Mouse (Mus musculus) megakaryocyte progenitor cell, adult 5-6 weeks (primary cell): ENCODE results near the gene Pde4b. TPM values are rescaled to one million over a fixed set of nuclear protein-coding genes. Genes with fewer than 3 reads are reported as not detected.

Experiments
- ATAC-seq: replicated peaks from 2 replicates; pipeline ENCODE4 v1.8.0; 2016; ENCODE audit warnings: mild to moderate bottlenecking, moderate TSS enrichment, inconsistent platforms; ENCODE audit not compliant: poor library complexity
- total RNA-seq, 2 experiments: library from RNA; stranded (forward) in 1 of 2; stranded (reverse) in 1 of 2; fragments of 157-497, 149-512 nt in 1 of 2; fragments of 200-1000 nt in 1 of 2; gene quantifications; 2 replicates each; pipeline versions ENCODE4 v1.2.3 to v1.2.4; 2015 to 2017

Gene Pde4b
- total RNA-seq, 2 experiments from 2014 or later: 16.1 to 19.2 TPM

- ATAC-seq: no peak
These were observed 88.6 kb downstream of the Pde4b start for GRCm38 (mm10) chr4:102175985-102176384.

- ATAC-seq: no peak
These were observed 89.9 kb downstream of the Pde4b start for GRCm38 (mm10) chr4:102177258-102177657.

DNA sequence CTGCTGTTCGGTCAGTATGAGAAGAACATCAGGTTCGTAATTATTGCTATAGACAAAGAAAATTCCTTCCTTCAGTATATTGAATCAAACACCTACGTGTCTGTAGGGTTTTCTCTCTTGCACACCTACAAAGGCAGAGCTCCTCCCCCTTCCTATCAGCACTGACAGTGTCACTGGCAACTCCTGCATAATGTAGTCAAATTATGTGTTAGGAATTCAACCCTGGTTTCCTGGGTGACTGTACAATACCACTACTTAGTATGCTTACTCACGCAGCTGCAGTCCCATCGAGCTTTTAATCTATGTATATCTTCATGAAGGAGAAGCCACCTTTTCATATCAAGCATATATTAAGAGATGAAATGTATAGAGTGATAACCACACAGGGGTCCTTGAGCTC is 99.5 kb downstream of the Pde4b start:
- ATAC-seq: no peak

DNA sequence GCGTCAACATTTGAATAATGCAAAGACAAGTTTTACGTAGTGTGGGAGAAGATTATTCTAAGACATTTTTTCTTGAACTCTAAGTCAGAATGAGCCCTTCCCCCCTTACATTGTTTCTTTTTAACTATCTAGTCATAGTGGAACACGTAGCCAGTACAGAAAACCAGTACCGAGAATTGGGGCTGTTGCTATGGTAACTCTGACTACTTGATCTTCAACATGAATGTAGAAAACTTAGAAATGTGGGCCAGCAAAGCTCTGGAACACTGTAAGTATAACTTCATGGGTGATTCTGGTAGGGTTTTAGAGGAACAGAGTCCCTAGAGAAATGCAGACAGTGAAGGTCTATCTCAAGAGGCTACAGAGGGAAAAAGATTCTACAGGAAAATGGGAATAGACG is 110.4 kb downstream of the Pde4b start:
- ATAC-seq: no peak

- ATAC-seq: no peak
These were observed 122.4 kb downstream of the Pde4b start for GRCm38 (mm10) chr4:102209773-102210172.

DNA sequence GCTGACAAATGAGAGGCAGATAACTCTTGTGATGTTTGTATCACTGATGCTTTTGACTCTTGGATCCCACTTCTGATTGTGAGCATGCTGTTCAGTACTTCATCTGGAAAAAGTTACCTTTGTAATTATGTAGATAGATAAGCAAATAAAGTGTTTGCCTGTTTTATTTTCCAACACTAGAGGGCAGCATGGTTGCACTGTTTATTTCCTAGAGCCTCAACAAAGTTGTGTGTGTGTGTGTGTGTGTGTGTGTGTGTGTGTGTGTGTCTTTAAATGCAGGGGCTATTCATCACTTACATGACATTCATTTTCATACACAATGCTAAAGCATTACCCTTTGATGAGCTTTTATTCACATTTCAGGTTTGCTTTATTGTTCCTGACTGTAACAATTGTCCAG is 139.4 kb downstream of the Pde4b start:
- peak; percentile 77 for ATAC-seq

DNA sequence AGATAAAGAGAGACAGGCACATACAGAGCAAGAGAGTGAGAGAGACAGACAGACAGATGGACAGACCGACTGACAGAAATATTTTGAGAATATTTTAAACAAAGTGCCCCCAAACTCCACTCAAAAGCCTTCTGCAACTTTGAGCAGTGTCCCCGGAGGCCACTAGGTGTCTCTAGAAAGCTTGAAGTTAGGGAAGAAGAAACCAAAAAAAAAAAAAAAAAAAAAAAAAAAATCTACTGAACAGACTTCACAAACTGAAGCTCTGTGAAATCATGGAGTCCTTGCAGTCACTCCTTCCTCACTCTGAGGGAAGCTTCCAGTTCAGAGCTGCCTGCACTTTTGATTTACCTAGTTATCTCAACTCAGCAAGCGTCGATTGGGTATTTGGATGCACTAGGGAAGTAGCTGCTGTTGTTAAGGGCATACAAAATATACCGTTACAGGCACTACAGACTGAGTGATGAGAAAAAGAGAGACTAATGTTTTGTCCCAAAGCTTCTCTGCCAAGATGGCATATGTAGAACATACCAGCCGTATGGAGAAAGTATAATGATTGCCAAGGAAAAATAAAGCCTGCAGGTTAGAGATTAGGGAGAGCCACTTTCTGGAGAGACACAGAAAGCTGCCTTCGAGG is 141.7 kb downstream of the Pde4b start:
- ATAC-seq: peak; percentile 54; the same call in 1 of the 2 replicates

DNA sequence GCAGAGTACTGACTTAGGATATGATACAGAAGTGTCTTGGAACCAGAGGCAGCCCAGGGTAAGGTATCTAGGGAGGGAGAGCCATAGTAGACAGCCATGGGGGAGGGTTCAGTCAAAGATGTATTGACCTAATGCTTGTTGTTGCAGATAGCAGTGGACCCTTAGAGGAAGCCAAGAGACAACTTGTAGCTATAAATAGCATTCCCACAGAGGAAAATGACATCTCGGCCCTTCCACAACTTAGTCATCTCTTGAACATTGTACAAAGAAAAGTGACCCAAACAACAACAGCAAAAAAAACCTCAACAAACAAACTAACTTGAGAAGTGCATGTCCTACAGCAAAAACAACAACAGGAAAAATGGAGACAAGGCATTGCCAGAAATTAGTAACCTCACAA is 143.6 kb downstream of the Pde4b start:
- no peak for ATAC-seq

- ATAC-seq: peak; percentile 83
These were observed 146.3 kb downstream of the Pde4b start for GRCm38 (mm10) chr4:102233633-102234032.

DNA sequence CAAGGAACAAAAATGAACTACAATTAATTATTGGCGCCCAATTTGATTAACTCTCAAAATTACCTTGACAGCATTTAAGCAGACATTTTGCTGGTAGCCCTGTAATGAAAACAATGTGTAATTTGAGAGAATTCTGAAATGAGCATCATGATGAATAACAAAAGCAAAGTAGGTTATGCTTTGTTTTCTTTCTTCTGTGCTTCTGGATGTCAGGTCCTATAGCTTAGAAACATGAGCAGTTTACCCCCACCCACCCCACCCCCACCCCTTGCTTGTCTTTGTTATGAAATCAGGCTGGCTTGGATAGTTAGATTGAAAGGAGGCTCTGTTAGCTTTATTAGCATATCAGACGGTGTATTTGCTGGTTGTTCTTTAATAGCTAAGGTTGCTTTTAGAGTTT is 147.8 kb downstream of the Pde4b start:
- ATAC-seq: no peak

DNA sequence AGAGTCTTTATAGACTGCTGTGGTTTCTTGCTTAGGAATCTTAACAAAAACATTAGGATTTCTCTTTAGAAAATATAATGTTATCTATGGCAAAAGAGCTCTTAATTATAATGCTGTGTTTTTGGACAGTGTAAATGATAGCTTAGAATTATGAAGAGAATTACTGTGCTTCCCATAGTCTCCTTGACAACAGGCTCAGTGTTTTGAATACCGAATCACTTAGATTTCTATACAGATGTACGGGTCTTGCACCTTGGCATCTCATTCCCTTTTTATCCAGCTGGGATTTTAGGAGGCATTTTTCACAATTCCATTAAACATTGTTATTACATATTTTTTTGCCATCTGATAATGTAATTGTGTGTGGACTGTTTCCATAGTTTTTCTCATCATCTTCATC is 151.8 kb downstream of the Pde4b start:
- ATAC-seq: no peak

- no peak for ATAC-seq
These were observed 152.5 kb downstream of the Pde4b start for GRCm38 (mm10) chr4:102239657-102240390.

DNA sequence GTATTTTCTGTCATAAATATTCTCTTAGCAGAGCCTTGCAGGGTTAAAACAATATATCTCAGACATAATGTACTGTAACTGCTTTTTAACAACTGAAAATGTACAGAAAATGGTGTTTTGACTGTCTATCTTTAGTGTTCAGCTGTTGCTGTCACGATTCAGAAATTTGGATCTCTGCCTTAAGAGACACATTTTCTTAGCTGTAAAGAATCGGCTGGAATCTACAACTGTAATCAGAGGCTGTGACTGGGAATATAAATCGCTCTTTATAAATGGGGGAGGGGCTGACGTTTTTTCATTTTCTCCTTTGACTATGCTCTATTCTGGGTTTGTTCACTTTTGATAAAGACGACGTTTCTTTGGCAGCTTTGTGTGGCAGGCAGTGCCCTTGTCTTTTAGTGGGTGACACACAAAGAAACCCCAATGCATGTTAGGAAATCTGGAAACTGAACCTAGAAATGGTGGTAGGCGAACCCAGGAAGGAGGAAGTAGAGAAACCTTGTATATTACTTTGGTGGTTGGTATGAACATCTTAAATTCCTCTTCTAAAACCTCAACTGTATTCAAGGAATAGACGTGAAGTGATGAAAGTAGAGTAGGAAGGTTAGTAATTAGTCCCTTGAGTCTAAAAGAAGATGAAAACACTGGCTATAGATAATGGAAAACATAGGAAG is 153.5 kb downstream of the Pde4b start:
- peak; percentile 31 for ATAC-seq

DNA sequence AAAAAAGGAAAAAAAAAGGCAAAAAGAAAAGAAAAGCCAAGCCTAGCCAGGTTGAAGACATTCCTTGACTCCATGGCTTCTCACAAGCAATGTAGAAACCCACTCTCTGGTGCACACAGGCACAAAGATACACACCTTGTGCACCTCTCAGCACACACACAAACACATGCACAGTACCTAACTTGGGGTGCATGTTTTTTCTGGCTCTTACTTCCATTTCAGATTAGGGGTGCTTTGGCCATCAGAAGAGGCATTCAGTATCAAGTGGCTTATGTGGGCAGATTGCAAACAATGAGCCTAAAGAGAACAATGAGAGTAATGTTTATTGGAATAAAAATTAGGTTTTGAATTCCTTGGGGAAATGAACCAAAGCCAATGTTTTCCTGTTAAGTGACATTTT is 166.7 kb downstream of the Pde4b start:
- ATAC-seq: no peak

DNA sequence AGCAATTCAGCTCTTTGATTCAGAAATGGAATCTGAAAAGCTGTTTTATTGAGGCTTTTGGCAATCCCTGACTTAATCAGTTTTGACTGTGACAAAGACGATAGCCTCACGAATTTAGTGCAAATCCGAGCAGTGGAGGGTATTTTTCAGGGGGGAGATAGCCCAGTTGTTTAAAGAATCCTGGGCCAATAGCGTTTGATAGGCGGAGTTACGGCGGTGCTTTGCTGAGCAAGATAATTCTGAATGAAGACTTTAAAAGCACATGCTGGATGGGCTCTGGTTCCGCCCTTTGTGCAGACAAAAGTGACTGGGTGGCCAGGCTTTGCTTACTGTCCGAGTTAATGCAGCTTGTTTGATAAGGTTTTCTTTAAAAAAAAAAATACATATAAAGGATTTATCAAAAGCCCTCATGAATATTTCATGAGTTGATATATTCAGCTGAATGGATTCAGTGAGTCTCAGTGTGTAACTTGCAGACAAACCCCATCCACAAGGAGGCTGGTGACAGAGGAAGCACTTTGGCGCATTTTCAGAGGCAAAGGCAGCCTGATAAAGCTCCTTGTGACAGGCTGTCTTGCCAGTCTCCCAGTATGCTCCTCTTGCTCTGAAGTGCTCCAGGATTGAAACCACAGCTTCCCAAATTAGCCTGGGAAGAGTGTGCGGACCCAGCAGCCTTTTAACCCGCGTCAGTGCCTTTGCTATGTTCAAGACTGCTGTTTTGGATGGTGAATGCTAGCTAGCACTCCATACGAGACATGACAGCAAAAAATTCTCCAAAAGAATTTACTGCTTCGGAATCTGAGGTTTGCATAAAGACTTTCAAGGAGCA is 167.3 kb downstream of the Pde4b start:
- ATAC-seq: 0 out of 2 replicates have a peak, but pooled peaks have one; percentile 14

GRCm38 (mm10) chr4:102255295-102255670 is 167.9 kb downstream of the Pde4b start:
- no peak for ATAC-seq

DNA sequence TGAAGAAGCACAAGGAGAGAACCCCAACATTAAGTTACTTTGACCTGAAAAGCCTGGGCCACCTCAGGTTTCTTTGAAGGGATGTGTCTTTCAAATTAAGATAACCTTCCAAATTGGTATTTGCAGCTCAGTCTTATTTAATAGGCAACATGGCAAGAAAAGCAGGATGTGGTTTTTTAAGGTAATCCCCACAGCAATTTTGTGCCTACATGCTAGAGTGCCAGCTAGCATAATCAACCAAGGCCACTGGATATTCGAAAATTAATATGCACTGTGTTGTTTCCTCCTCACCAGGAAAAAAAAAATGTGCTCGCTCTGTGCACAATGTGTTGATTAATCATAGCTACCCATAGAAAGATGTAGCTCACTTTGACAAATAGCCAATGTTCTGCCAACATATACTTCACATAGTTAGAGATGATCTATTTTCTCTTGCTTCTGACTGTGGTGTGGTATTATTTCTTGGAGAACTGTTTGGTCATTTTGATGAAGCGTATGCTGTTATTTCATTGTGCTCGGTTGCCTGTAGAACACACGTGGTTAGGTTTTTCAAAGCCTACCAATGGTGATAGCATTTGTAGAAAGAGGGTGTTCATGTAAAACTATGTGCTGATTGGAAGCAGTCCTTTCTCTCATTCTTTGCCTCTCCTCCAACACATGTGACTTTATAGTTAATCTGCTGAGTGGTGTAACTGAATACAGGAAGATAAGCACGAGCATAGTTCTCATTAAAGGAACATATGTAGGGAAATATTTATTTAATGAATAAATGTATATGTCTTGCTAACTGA is 169.0 kb downstream of the Pde4b start:
- ATAC-seq: no peak

- no peak for ATAC-seq
These were observed 172.9 kb downstream of the Pde4b start for GRCm38 (mm10) chr4:102260216-102260615.

DNA sequence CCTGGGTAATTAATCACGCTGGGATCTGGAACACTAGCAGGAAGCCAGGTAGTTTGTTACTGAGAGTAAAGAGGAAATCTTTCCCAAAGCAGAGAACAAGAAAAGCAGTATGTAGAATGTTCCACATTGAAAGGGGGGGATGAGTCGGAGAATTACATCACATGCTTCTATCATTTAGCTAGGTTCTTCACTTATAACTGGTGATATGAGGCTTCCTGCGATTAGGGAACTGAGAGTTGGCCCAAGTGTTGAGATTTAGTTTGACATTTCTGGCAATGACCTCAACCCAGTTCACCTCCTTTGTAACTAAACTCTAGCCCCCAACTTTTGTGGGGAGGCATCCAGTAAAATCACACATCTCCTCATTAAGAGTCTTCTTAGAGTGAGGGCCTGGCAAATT is 185.0 kb downstream of the Pde4b start:
- ATAC-seq: peak; percentile 37; the same call in 1 of the 2 replicates

DNA sequence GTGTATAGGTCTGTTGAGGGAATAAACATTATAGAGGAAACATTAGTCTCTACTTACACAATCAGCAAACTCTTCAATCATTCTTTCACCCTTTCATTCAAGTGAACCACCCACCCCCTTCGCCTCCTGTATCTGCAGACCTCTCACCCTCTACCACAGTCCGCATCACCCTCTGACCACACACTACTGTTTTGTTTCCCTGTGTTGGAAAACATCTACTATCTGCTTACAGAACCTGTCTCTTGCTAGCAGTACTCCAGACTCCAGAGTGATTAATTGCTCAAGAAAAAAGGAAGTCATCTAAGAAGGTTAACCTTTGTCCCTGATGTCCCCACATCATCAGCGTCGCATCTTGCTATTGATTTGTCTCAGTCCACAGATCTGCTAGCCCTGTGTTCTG is 185.4 kb downstream of the Pde4b start:
- ATAC-seq: peak; percentile 52; the same call in 1 of the 2 replicates
